Mouse (Mus musculus) cortical plate, adult 2 months (tissue): ENCODE data around the gene Atf7ip2.
"Not testable (repeated sequence)": the region's sequence is repeated elsewhere in the genome, so short reads cannot be mapped to it uniquely, and the experiment has no call there.

ENCODE experiments used
- CTCF ChIP-seq: fragments of 200-500 bp; IDR thresholded peaks from 2 replicates; pipeline ENCODE4 v1.5.1; 2011; ENCODE audit warnings: mild to moderate bottlenecking, control low read depth, low read length; ENCODE audit not compliant: insufficient read depth; ENCODE audit errors: extremely low read depth
- POLR2A ChIP-seq: fragments of 200-500 bp; IDR thresholded peaks from 2 replicates; pipeline ENCODE4 v1.6.1; 2011; ENCODE audit warnings: mild to moderate bottlenecking, low read length, control low read depth; ENCODE audit not compliant: insufficient read depth; ENCODE audit errors: extremely low read depth

- not testable (repeated sequence) for TF ChIP-seq POLR2A, CTCF
Measured at GRCm38 (mm10) chr16:10187461-10187860, 5.1 kb upstream of the Atf7ip2 start.
